Mouse (Mus musculus): ENCODE data around the gene Gcdh. TPM values are rescaled to one million over a fixed set of nuclear protein-coding genes. Genes with fewer than 3 reads are reported as not detected.
"Not testable (repeated sequence)": the region's sequence is repeated elsewhere in the genome, so short reads cannot be mapped to it uniquely, and the experiment has no call there.

Gcdh gene
- total RNA-seq, 1 experiment from 2014 or later = 25.2 TPM

GRCm38 (mm10) chr8:84912391-84912790 is 18.7 kb upstream of the Gcdh start:
- ATAC-seq (replicated peaks; ENCODE audit: low read depth, poor library complexity, severe bottlenecking) = no peak

- no peak for ATAC-seq (replicated peaks; ENCODE audit: low read depth, poor library complexity, severe bottlenecking)
Measured at GRCm38 (mm10) chr8:84911854-84912253, 18.1 kb upstream of the Gcdh start.

GRCm38 (mm10) chr8:84910551-84910950 is 16.8 kb upstream of the Gcdh start:
- ATAC-seq (replicated peaks; ENCODE audit: low read depth, poor library complexity, severe bottlenecking) = no peak

GRCm38 (mm10) chr8:84909949-84910348 is 16.2 kb upstream of the Gcdh start:
- ATAC-seq (replicated peaks; ENCODE audit: low read depth, poor library complexity, severe bottlenecking) = no peak

- ATAC-seq (replicated peaks; ENCODE audit: low read depth, poor library complexity, severe bottlenecking) = no peak
Measured at GRCm38 (mm10) chr8:84909162-84909767, 15.5 kb upstream of the Gcdh start.

- ATAC-seq (replicated peaks; ENCODE audit: low read depth, poor library complexity, severe bottlenecking) = peak; percentile 88
Measured at GRCm38 (mm10) chr8:84908421-84909161, 14.9 kb upstream of the Gcdh start, which contains the start of gene Dnase2a. Gene Dnase2a (plus strand): TSS chr8:84908560.

- ATAC-seq (replicated peaks; ENCODE audit: low read depth, poor library complexity, severe bottlenecking) = not testable (repeated sequence)
Measured at GRCm38 (mm10) chr8:84907979-84908378, 14.3 kb upstream of the Gcdh start.

- ATAC-seq (replicated peaks; ENCODE audit: low read depth, poor library complexity, severe bottlenecking) = no peak
Measured at GRCm38 (mm10) chr8:84907493-84907892, 13.8 kb upstream of the Gcdh start.

- no peak for ATAC-seq (replicated peaks; ENCODE audit: low read depth, poor library complexity, severe bottlenecking)
Measured at GRCm38 (mm10) chr8:84907037-84907436, 13.3 kb upstream of the Gcdh start.

GRCm38 (mm10) chr8:84904351-84904750 is 10.6 kb upstream of the Gcdh start:
- no peak for ATAC-seq (replicated peaks; ENCODE audit: low read depth, poor library complexity, severe bottlenecking)

- peak; percentile 79 for ATAC-seq (replicated peaks; ENCODE audit: low read depth, poor library complexity, severe bottlenecking)
Measured at GRCm38 (mm10) chr8:84902920-84903661, 9.4 kb upstream of the Gcdh start.

GRCm38 (mm10) chr8:84902367-84902919 is 8.7 kb upstream of the Gcdh start:
- no peak for ATAC-seq (replicated peaks; ENCODE audit: low read depth, poor library complexity, severe bottlenecking)

GRCm38 (mm10) chr8:84901752-84902151 is 8.0 kb upstream of the Gcdh start, which contains the start of gene Klf1:
Gene Klf1 (plus strand): TSS chr8:84901928.
- peak; percentile 44 for ATAC-seq (replicated peaks; ENCODE audit: low read depth, poor library complexity, severe bottlenecking)

GRCm38 (mm10) chr8:84901071-84901470 is 7.3 kb upstream of the Gcdh start:
- peak; percentile 54 for ATAC-seq (replicated peaks; ENCODE audit: low read depth, poor library complexity, severe bottlenecking)

- ATAC-seq (replicated peaks; ENCODE audit: low read depth, poor library complexity, severe bottlenecking) = no peak
Measured at GRCm38 (mm10) chr8:84895963-84896362, 2.2 kb upstream of the Gcdh start.

GRCm38 (mm10) chr8:84892993-84893708 is 570 bp downstream of the Gcdh start:
- ATAC-seq (replicated peaks; ENCODE audit: low read depth, poor library complexity, severe bottlenecking) = no peak

GRCm38 (mm10) chr8:84889141-84889540 is 4.6 kb downstream of the Gcdh start:
- no peak for ATAC-seq (replicated peaks; ENCODE audit: low read depth, poor library complexity, severe bottlenecking)

GRCm38 (mm10) chr8:84888280-84888679 is 5.4 kb downstream of the Gcdh start:
- no peak for ATAC-seq (replicated peaks; ENCODE audit: low read depth, poor library complexity, severe bottlenecking)

- 0 out of 2 replicates have a peak, but pooled peaks have one; percentile 39 for ATAC-seq (replicated peaks; ENCODE audit: low read depth, poor library complexity, severe bottlenecking)
Measured at GRCm38 (mm10) chr8:84884728-84885127, 9.0 kb downstream of the Gcdh start.

- ATAC-seq (replicated peaks; ENCODE audit: low read depth, poor library complexity, severe bottlenecking) = no peak
Measured at GRCm38 (mm10) chr8:84878915-84879314, 14.8 kb downstream of the Gcdh start.

Data from common myeloid progenitor, adult 5-6 weeks (primary cell).